Mouse (Mus musculus) erythroid progenitor cell, adult 5-6 weeks (primary cell): Measurements from ENCODE around the gene Ddb1. TPM values are rescaled to one million over a fixed set of nuclear protein-coding genes. Genes with fewer than 3 reads are reported as not detected.

Experiments
- ATAC-seq: replicated peaks from 2 replicates; pipeline ENCODE4 v1.8.0; 2016; ENCODE audit warnings: moderate number of reproducible peaks, mild to moderate bottlenecking, moderate TSS enrichment, inconsistent platforms; ENCODE audit not compliant: poor library complexity, low FRiP score, severe bottlenecking
- total RNA-seq, 2 experiments: library from RNA; stranded (forward) in 1 of 2; stranded (reverse) in 1 of 2; fragments of 150-400 nt in 1 of 2; fragments of 186-747, 209-891 nt in 1 of 2; gene quantifications; 2 replicates each; pipeline versions ENCODE4 v1.2.3 to v1.2.4; 2015 to 2017; ENCODE audit warnings: low replicate concordance in 2 of 2

Gene Ddb1
- total RNA-seq, 2 experiments from 2014 or later: 75.0 to 208 TPM

DNA sequence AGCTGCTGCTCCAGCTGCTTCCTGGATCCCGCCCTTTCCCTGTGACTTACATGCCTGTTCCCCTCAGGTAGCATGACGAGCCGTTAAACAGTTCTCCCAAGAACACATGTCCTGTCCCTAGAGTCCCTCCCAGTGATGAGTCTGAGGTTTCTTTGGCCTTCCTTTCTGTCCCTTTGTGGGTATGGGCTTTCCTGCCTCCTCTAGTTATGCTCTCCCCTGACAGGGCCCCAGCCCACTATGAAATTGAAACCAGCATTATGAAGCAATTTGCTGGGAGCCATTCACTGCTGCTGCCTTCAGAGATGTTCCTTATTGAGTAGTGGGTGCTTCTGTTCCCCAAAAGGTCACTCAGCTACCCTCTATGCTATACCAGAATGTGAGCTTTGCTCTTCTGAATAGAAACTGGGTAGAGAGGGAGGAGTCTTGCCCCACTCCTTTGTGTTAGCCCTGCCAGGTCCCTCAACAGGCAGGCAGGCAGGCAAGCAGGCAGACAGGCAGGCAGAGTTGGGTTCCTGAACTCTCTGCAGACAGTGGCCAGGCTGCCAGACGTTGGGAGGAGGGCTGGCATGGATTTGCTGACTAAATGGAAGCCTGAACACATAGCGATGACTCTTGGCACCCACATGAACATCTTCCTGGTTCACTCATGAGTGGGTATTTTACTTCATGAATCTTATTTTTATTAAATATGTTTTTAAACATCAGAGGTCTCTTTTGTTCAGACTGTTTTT lies 15.8 kb upstream of the Ddb1 start:
- no peak for ATAC-seq

DNA sequence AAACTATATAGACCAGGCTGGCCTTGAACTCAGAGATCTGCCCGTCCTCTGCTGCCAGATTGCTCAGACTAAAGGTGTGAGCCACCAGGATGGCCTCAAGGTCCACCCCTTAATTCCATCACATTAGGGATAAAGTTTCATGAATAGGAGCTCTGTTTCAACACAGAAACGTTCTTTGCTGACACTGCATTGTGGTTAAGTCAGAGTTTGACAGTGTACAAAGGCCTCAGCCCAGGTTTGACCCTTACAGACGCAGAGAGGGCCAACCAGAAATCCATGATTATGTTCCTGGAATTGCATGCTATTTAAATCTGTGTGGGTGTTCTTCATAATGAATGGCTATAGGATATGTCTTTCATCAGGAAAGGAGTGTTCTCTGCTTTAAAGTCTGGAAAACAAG lies 14.8 kb upstream of the Ddb1 start:
- no peak for ATAC-seq

DNA sequence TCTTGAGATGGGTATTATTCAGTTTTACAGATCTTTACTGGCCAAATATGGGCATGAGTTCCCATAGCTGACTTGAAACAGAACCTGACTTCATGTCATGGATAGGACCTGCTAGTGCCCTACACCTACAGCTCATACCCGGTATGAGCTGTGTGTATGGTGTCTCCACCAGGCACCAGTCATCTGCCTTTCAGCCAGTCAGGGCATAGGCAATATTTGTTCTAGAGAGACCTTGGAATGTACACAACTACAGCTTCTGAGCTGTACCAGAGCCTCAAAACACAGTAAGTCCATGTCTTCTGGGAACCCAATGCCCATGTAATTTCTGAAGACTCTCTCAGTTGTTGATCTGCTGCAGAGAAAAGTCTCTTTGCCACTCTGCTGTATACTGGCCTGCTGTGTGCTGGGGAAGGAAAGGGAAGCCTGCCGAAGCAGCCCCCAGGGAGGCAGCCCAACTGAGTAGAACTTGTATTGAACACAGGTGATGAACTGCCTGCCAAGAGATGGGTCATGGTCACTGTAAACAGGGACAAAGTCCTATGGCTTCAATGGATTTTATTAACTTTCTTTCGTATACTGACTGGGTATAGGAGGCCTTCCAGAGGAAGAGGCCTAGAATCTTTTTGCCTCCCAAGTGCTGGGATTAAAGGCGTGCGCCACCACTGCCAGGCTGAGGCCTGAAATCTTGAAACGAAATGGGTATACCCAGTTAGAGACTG lies 13.3 kb upstream of the Ddb1 start:
- ATAC-seq: no peak

DNA sequence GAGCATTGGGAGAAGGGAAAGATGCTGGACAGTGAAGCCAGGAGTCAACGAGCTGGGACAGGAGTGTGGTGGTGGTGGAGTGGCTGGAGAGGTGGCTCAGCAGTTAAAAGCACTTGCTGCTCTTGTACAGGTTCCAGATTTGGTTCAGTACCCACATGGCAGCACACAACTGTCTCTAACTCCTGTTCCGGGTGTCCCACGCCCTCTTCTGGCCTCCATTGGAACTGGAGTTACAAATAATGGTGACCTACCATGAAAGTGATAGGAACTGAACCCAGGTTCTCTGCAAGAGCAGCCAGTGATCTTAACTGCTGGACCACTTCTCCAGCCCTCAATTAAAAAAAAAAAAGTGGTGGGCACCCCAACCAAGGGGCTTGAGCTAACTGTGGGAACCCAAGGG lies 6.9 kb upstream of the Ddb1 start:
- no peak for ATAC-seq

DNA sequence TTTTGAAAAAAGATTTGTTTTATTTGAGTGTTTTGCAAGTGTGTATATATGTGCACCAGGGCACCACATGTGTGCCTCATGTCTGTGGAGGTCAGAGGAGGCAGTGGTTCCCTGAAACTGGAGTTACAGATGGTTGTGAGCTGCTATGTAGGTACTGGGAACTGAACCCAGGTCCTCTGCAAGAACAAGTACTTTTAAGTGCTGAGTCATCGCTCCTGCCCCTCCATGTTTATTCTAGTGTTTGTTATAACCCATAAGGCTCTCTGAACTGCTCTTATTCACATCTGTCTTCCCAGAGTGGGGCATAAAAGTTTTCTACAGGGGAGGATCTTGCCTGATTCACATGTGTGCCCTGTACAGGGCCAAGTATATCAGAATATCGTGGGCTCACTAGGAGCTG lies 5.5 kb upstream of the Ddb1 start:
- no peak for ATAC-seq

DNA sequence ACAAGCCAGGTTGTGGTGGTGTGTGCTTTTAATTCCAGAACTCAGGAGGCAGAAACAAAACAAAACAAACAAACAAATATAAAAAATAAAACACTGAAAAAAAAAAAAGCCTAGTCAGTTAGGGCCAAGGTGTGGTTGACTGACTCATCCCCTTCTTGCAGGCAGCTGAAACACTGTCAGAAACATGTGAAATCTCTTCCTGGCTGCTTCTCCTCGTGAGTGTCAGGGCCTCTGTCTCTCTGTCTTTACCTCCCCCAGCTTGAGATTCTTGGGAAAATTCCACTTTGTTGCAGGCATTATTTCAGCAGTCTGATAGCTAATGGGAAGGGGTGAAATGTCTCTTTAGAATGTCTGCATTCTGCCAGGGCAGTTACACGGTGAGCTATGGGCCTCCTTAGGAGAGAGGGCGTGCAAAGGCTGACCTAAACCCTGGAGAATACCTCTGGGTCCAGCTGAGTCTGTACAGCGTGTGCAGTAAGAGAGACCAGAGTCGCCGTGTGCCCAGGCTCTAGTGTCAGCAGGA lies 2.8 kb upstream of the Ddb1 start:
- no peak for ATAC-seq

DNA sequence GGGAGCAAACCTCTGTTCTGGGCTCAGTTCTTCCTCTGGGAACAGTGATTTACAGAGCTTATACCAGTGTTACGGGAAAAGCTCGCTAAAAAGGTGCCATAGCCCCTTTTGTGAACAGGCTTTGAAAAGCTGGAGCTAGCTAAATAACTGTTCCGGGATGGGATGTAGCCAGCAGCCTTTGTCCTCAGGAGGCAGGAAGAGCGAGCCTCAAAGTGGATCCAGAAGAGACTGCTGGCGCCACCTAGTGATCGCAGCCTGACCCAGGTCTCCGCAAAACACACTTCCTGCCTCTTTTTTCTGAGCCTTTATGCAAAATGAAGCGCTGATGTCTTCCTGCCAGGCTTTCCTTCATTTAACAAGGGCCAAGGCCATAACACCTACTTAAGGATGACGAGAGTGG lies 2.3 kb upstream of the Ddb1 start:
- ATAC-seq: peak; percentile 57

DNA sequence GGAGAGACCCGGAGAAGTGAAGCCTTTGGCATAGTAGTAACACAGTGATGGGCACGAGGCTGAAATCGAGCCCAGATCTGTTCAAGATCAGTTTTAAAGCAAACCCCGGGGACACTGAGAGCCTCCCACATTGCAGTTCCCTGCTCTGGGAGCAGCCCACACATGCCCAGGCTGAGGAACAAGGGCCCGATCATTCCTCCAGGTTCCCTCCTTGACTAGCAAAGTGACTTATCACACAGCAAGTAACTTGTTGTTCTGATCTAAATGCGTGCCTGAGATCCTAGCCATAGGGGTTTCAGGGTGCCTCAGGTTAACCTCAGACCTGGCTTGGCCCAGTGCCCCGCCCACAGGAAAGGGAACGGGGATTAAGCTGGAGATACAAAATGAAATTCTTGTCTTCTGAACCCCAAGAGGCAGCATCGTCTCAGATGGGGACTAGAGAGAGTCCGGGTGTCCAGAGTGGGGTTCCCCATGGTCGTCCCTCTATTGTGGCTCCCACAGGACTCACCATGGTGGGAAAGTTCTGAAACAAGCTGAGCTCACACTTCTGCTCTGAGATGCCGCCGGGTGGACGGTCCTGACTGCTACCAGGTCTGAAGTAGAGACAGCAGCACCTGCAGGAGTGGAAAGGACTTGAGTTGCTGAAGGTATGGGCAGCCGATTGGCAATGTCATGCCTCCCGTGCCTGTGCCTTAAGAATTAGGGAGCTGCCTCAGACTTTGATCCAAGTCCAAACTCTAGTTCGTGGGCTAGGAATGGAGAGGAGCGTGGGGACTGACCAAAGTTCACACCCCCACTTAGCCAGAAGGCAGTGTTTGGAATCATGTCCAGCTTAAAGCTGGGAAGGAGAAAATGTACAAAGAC lies 1.2 kb upstream of the Ddb1 start:
- ATAC-seq: no peak

DNA sequence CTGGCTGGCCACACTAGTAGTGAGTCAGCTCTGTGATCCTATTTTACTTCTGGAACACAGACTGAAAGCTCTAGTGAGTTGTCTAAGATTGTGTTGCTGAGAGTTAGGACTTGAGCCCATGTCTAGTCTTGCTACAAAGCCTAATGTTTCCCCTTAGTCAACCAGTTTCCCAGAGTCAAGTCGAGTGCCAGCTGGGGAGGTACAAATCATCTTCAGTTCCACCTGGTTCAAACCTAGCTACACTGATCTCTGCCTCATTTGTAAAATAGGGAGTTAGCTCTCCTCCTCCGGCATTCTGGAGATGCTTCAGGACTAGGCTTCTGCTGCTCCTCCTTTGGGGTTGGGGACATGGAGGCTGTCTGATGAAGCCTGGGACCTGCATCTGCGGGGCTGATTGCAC lies 593 bp upstream of the Ddb1 start:
- ATAC-seq: 0 out of 2 replicates have a peak, but pooled peaks have one; percentile 7

DNA sequence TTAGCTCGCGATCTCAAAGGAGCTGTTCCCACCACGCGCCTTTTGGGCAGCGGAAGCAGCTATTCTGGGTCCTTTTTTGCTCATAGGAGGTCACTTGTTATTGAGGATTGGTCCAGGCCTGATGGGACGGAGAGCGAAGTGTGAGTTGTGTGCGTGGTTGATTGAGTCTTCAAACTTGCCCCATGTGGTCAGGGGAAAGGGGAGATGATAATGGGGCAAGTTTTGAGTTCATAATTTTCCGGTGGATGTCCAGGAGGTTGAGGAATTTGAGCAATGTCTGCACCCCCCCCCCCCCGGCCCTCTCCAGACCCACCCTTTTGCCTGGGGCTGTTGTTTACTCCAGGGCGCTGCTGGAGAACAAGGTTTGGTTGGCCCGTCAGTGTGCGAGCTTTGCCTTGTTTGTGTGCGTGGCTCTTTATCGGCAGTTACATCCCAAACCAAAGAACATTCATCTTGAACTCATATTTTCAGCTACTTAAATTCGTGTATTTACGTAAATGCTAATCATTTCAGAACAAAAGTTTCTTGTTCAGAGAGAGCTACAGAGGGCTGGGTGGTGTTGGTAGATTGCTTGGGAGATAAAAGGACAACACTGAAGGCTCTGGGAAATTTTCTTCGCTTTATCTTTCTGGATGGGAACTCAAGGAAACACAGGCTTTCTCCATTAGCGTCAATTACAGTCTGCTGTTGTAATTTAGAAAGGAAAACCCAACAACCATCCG lies 935 bp downstream of the Ddb1 start:
- ATAC-seq: no peak

DNA sequence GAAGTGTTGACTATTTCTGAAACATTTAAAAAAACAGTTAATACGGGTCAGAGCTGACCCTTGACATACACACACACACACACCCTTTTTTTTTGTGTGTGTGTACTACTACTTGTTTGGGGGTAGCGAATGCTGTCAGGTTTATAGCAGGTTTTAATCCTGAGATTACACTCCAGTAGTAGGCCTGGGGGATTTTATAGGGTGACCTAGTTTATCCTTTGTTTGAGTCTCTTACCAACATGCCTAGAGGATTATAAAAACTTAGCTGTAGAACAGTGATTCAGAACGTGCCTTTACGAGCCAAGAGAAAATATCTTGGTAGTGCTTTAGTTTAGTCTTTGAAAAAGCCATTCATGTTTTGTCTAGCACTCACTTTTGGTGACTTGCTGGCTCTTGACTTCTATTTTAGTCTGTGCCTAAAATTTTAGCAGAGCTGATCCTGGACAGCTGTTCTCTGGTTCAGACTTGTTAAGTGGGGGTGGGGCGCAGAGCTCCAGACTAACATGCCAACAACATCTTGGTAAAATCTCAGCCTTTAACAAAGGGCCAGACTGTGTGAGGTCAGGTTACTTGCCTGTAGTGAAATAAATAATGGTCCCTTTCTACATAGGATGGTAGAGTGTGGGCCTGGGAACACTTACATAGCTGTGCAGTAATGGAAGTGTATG lies 3.6 kb downstream of the Ddb1 start:
- ATAC-seq: no peak

DNA sequence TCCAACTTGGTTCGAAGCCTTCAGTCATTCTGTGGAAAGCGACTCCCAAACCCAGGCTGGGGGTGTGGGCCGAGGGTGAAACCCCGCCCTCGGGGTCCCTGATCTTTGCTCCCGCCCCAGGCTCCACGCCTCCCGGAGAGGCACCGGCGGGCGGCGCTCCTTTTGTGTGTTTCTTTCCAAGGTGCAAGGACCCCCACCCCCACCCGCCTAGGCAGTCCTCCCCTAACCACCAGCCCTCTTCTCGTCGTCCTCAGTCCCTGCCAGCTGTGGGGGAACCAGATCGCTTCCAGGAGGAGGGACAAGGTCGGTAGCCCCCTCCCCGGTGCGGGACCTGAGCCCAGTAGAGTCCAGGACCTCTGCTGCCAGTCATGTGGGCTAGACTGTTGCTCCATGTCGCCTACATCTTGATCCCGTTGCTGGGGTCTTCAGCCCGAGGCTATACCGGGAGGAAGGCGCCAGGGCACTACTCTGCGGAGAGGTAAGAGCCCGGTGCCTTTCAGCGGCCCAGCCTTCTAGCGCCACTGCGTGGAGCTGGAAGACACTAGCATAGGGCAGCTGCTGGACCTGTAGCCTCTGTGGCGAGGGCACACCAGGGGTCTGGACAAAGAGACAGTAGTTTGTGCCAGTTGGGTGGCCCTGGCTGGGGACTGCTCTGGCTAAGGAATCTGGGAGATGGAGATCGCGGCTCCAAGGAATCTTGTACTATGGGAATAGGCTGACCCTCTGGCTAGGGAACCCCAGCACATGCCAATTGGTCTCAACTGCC lies 29.2 kb downstream of the Ddb1 start, which contains the start of gene Vwce:
Gene Vwce (plus strand): TSS at position 108 of the 766 bp plus-strand sequence.
- ATAC-seq: peak; percentile 84

DNA sequence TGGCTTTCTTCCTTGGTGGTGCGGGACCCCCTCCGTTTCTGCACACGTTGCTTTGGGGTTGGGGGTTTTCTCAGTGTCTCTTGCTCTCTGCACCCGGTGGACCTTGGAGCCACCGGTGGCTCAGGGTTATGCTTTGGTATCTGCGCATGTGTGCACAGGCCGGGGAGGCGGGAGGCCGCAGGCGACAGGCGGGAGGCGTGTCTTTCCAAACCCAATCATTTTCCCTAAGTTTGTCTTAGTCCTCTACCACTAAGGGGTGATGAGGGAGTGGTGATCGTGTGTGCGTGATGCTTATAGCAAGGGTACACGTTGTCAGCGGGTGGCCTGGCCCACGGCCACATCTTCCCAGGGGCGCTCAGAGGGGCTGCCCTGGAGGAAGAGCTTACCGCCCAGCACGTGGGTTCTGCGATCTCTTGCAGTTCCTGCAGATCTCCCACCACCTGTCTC lies 29.8 kb downstream of the Ddb1 start:
- peak; percentile 89 for ATAC-seq

DNA sequence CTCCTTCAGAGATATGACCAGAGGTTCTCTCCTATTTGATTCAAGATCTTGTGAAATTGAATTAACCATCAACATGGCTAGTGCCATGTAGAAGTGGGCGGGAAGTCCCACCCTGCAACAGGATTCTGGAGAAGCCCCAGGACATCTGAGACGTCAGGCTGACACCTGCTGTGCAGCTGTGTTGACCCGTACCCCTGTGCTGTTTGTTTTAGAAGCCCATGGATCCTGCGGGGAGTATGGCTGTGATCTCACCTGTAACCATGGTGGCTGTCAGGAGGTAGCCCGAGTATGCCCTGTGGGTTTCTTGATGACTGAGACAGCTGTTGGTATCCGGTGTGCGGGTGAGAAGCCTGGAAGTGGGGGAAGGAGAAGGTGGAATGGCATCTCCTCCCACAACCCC lies 32.7 kb downstream of the Ddb1 start:
- ATAC-seq: no peak

DNA sequence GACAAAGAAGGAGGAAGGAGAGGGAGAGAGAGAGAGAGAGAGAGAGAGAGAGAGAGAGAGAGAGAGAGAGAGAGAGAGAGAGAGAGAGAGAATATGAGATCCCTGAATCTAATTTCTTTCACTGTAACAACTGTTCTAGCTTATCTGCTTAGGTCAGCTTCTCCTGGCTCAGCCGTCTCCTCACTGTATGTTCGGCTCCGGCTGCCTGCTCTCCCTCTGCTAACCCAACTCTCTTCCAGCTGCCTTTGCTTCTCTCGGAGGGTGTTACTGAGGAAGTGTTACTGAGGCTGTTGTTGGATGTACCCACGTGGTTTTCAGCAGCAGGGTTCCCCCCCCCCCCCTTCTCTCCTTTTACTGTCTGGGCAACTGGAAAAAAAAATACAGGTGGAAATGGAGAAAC lies 35.0 kb downstream of the Ddb1 start:
- peak; percentile 61; the same call in 1 of the 2 replicates for ATAC-seq

DNA sequence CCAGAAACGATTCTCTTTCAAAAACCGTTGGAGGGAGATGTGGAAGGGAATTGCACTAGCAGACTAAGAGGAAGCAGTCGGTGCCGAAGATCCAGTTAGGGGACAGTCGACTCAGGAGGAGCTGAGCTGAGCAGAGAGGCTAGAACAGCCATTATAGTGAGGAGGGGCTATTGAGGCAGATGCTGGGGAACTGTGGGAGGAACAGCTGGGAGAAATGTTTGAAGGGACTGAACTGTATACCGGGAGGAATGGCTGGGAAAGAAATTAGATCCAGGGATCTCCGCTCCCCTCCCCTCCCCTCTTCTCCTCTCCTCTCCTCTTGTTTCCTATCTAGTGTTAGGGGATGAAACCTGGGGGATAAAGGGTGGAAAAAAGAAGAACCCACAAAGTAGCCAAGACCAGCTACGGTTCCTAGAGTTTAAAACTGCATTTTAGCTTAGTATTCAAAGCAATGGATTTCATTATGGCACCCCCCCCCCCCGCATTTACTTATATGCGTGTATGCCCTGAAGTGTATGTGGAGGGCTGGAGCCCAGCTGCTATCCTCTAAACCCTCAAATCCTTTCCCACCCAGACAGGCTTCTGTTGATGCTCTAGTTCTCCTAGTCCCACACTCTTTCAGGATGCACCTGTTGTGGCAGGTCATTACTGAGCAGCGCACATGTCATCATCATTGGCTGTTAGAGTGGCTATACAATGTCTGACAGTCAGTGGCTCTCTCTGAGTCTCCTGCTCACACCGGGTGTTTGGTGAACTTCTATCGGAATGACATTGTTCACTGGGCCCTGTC lies 35.7 kb downstream of the Ddb1 start:
- ATAC-seq: no peak

DNA sequence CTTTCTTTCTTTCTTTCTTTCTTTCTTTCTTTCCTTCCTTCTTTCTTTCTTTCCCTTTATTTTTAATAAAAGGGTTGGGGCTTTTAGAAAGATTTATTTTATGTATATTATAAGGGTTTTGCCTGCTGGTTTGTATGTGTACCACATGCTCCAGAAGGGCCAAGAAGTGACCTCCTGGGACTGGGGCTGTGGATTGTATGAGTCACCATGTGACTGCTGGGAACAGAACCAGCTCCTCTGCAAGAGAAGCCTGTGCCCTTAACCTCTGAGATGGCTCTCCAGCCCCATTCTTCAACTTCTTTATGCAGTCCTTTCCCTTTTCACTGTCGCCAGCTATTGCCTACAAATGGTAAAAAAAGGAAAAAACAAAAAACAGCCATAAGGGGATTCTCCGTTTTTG lies 40.5 kb downstream of the Ddb1 start:
- ATAC-seq: no peak
